13 mouse cellular contexts compared by ENCODE assay signal in genomic region chr17:79342639-79343333, GRCm38 (mm10). TPM values are rescaled to one million over a fixed set of nuclear protein-coding genes. Genes with fewer than 3 reads are reported as not detected.
DNase-seq lines count a peak whose midpoint lies in the region; ATAC-seq and TF ChIP-seq lines count a peak whose summit lies in the region.
"Had no signal": no experiment of that assay in that cellular context is flagged by ENCODE, and none has a peak within 500 bp of the region (broad histone marks: within the 10 kb centered on the region; RNA-seq: fewer than 3 reads in every experiment).

No protein-coding gene starts in this region.

- peak; percentile 78 for DNase-seq in heart, adult 11 months
- DNase-seq in heart, postnatal 36 days: no peak
- no peak for DNase-seq in embryonic facial prominence, embryonic 14.5 days (ENCODE audit: low spot score)
- no peak for DNase-seq in liver, embryonic 13.5 days
- DNase-seq in embryo, embryonic 9.5 days (ENCODE audit: extremely low spot score): no peak
- DNase-seq in gastrocnemius, adult 8-10 months (ENCODE audit: low spot score in 2 of 2): no peak
- no peak for DNase-seq in thymus, postnatal 4 days
- DNase-seq: adrenal gland, adult 2 months; cerebellum, postnatal 36 days; kidney, adult 9 months; lung, postnatal 4 days had no signal

- TF ChIP-seq EP300 in ES-Bruce4 (IDR thresholded peaks at IDR 0.05; ENCODE audit: insufficient read depth, low read depth, low read length): 0 out of 2 replicates have a peak, but pooled peaks have one; percentile 58

- H3K27ac ChIP-seq in ES-Bruce4 (ENCODE audit: insufficient read depth, low read length): peak overlapping the region; percentile 99
- H3K27ac ChIP-seq in embryonic facial prominence, embryonic 14.5 days (replicated peaks; ENCODE audit: low read depth, low read length): no peak overlapping the region
- H3K27ac ChIP-seq in liver, embryonic 13.5 days: peak overlapping the region; percentile 48
- H3K27ac ChIP-seq: neural tube, embryonic 13.5 days had no signal

- H3K4me1 ChIP-seq in ES-Bruce4 (ENCODE audit: control insufficient read depth, insufficient read depth, low read length): peaks cover 5% of the 10 kb centered on the region
- H3K4me1 ChIP-seq in embryonic facial prominence, embryonic 14.5 days (ENCODE audit: control insufficient read depth, insufficient read depth, low read length): peaks cover 16% of the 10 kb centered on the region
- H3K4me1 ChIP-seq in liver, embryonic 13.5 days (replicated peaks): peaks cover 93% of the 10 kb centered on the region

- 55% methylated on average over 3 of the region's 3 CpGs for WGBS in embryonic facial prominence, embryonic 14.5 days
- WGBS in liver, embryonic 13.5 days (ENCODE audit: insufficient replicate concordance): 69% methylated on average over 3 of the region's 3 CpGs

- peak overlapping the region; percentile 0; the same call in 1 of the 2 replicates for H3K9ac ChIP-seq in ES-Bruce4 (ENCODE audit: low read depth, poor library complexity, severe bottlenecking)
- no peak overlapping the region for H3K9ac ChIP-seq in embryonic facial prominence, embryonic 14.5 days (ENCODE audit: low read depth, low read length)
- peak overlapping the region; percentile 48 for H3K9ac ChIP-seq in liver, embryonic 13.5 days
- H3K9ac ChIP-seq: neural tube, embryonic 13.5 days had no signal

- no peak overlapping the region for H3K4me3 ChIP-seq in ES-Bruce4 (ENCODE audit: low read depth, low read length)
- no peak overlapping the region for H3K4me3 ChIP-seq in embryonic facial prominence, embryonic 14.5 days (ENCODE audit: low read depth, low read length)
- peak overlapping the region; percentile 23 for H3K4me3 ChIP-seq in liver, embryonic 13.5 days (replicated peaks)
- H3K4me3 ChIP-seq: neural tube, embryonic 13.5 days had no signal

- TF ChIP-seq POLR2A in ES-Bruce4 (IDR thresholded peaks at IDR 0.05; ENCODE audit: insufficient read depth, low read length): no peak

- no peaks in the 10 kb centered on the region; the same call in 1 of the 2 replicates for H3K27me3 ChIP-seq in ES-Bruce4 (ENCODE audit: control insufficient read depth, insufficient read depth, low read length, poor library complexity, severe bottlenecking)
- H3K27me3 ChIP-seq in embryonic facial prominence, embryonic 14.5 days (replicated peaks; ENCODE audit: control insufficient read depth, insufficient read depth, low read length): no peaks in the 10 kb centered on the region
- no peaks in the 10 kb centered on the region for H3K27me3 ChIP-seq in liver, embryonic 13.5 days
- H3K27me3 ChIP-seq: neural tube, embryonic 13.5 days had no signal

- H3K9me3 ChIP-seq in ES-Bruce4 (replicated peaks; ENCODE audit: control insufficient read depth, insufficient read depth, low read length, poor library complexity, severe bottlenecking): no peaks in the 10 kb centered on the region
- no peaks in the 10 kb centered on the region for H3K9me3 ChIP-seq in embryonic facial prominence, embryonic 14.5 days (ENCODE audit: control insufficient read depth, low read length)
- no peaks in the 10 kb centered on the region for H3K9me3 ChIP-seq in liver, embryonic 13.5 days (replicated peaks)
- H3K9me3 ChIP-seq: neural tube, embryonic 13.5 days had no signal

- intact Hi-C loops in heart, postnatal 36 days (cut with DNase I): no loop called here

- H3K4me2 ChIP-seq in embryonic facial prominence, embryonic 14.5 days (ENCODE audit: low read depth, low read length): no peak overlapping the region
- H3K4me2 ChIP-seq in liver, embryonic 13.5 days: peak overlapping the region; percentile 53
- H3K4me2 ChIP-seq: neural tube, embryonic 13.5 days had no signal

- H3K36me3 ChIP-seq in ES-Bruce4 (ENCODE audit: control insufficient read depth, insufficient read depth, low read length, poor library complexity, severe bottlenecking): no peaks in the 10 kb centered on the region
- H3K36me3 ChIP-seq in embryonic facial prominence, embryonic 14.5 days (ENCODE audit: control insufficient read depth, insufficient read depth, low read length): peaks cover 4% of the 10 kb centered on the region; the same call in 1 of the 2 replicates
- H3K36me3 ChIP-seq in liver, embryonic 13.5 days: peaks cover 84% of the 10 kb centered on the region

- peak; percentile 34; the same call in 1 of the 2 replicates for ATAC-seq in embryonic facial prominence, embryonic 14.5 days (ENCODE audit: low read depth)
- ATAC-seq in liver, embryonic 13.5 days (ENCODE audit: low read depth): peak; percentile 8; the same call in 1 of the 2 replicates

- TF ChIP-seq CTCF in ES-Bruce4 (IDR thresholded peaks at IDR 0.05; ENCODE audit: low read depth, low read length): no peak

RNA-seq across cellular contexts. Expression of gene Cdc42ep3, which starts 12.1 kb away (rescaled TPM):
- 10 to 100 TPM; 31.3 to 35.3 TPM for total RNA-seq in heart, postnatal 36 days (2021)
- polyA plus RNA-seq in ES-Bruce4 (2011; ENCODE audit: insufficient read depth, insufficient read length, low read depth, missing spikeins): 9.6 and 10.6 TPM in 2 replicates
- 68.8 and 69.1 TPM in 2 replicates for polyA plus RNA-seq in embryonic facial prominence, embryonic 14.5 days (2014; fragmentation: Nextera tagmentation; extraction: Ambion mirVana)
- 58.4 and 76.9 TPM in 2 replicates for polyA plus RNA-seq in liver, embryonic 13.5 days (2015; fragmentation: Nextera tagmentation; extraction: Ambion mirVana)
- 10 to 100 TPM; 29.2 to 34.8 (median 34.1) TPM for total RNA-seq in gastrocnemius, adult 8-10 months (2022)
